Mouse (Mus musculus) heart, postnatal 0 days (tissue): ENCODE results near the gene Ly6g6f. TPM values are rescaled to one million over a fixed set of nuclear protein-coding genes. Genes with fewer than 3 reads are reported as not detected.
"Not testable (repeated sequence)": the region's sequence is repeated elsewhere in the genome, so short reads cannot be mapped to it uniquely, and the experiment has no call there.

ENCODE experiments used
- ATAC-seq: fragments of 200-750 bp; cut with Nextera tagmentation; 2 replicates; pipeline ENCODE4 v1.8.0; 2017; ENCODE audit warnings: low read depth, moderate number of reproducible peaks, moderate library complexity; ENCODE audit not compliant: insufficient read depth
- DNase-seq: peaks from one replicate; pipeline ENCODE4 v3.0.0-alpha.2; 2016; ENCODE audit warnings: low spot score
- H3K27ac ChIP-seq: fragments of 300-500 bp; sonication (generic); 2 replicates; pipeline ENCODE4 v1.5.1; 2014; ENCODE audit warnings: low read depth, mild to moderate bottlenecking
- H3K27me3 ChIP-seq: fragments of 300-500 bp; sonication (generic); 2 replicates; pipeline ENCODE4 v1.6.1; 2014; ENCODE audit warnings: low read length, mixed read lengths; ENCODE audit not compliant: control insufficient read depth, insufficient read depth
- H3K36me3 ChIP-seq: fragments of 300-500 bp; sonication (generic); replicated peaks from 2 replicates; pipeline ENCODE4 v1.6.1; 2014; ENCODE audit warnings: low read length, mixed read lengths; ENCODE audit not compliant: control insufficient read depth, insufficient read depth
- H3K4me1 ChIP-seq: fragments of 300-500 bp; sonication (generic); 2 replicates; pipeline ENCODE4 v1.6.1; 2014; ENCODE audit warnings: antibody characterized with exemption; ENCODE audit not compliant: control insufficient read depth, insufficient read depth
- H3K4me2 ChIP-seq: fragments of 300-500 bp; sonication (generic); 2 replicates; pipeline ENCODE4 v1.6.1; 2014; ENCODE audit warnings: low read depth, mild to moderate bottlenecking, low read length, moderate library complexity
- H3K4me3 ChIP-seq: fragments of 300-500 bp; sonication (generic); 2 replicates; pipeline ENCODE4 v1.5.1; 2014; ENCODE audit warnings: low read depth, low read length
- H3K9ac ChIP-seq: fragments of 300-500 bp; sonication (generic); replicated peaks from 2 replicates; pipeline ENCODE4 v1.6.1; 2014; ENCODE audit warnings: low read depth, low read length, mixed read lengths
- H3K9me3 ChIP-seq: fragments of 300-500 bp; sonication (generic); replicated peaks from 2 replicates; pipeline ENCODE4 v1.6.1; 2016; ENCODE audit warnings: low read length; ENCODE audit not compliant: control insufficient read depth
- CTCF ChIP-seq: IDR thresholded peaks from 2 replicates; pipeline ENCODE4 v1.5.1; 2016; ENCODE audit warnings: antibody characterized with exemption, control low read depth, low read depth
- EP300 ChIP-seq: IDR thresholded peaks from 2 replicates; pipeline ENCODE4 v1.6.1; 2016; ENCODE audit warnings: antibody characterized with exemption, low read depth
- WGBS: fragments of 180-500 bp; shearing (Covaris S2); extraction: QIAGEN DNeasy Blood & Tissue Kit; methylation state at CpG from one replicate; pipeline ENCODE4 v1.1.7; 2014; 5-methylcytosine and 5-hydroxymethylcytosine counted together
- polyA plus RNA-seq: library from polyadenylated mRNA; unstranded; fragments of >200 nt; fragmentation: Nextera tagmentation; extraction: Ambion mirVana; gene quantifications from 2 replicates; pipeline ENCODE4 v1.2.1, GENCODE M21; 2015
- total RNA-seq: library from RNA; depleted of rRNA; stranded (reverse); fragments of >200 nt; gene quantifications from 2 replicates; pipeline ENCODE4 v1.2.3, GENCODE M21; 2014; ENCODE audit warnings: low replicate concordance

Gene Ly6g6f
- total and polyA plus RNA-seq, 2 experiments from 2014 or later, result not detected

GRCm38 (mm10) chr17:35131038-35131437 is 45.6 kb upstream of the Ly6g6f start:
- Histone ChIP-seq H3K4me3 (no peak overlapping the region), H3K27me3 (no peaks in the 10 kb centered on the region), H3K27ac (no peak overlapping the region), H3K9me3 (no peaks in the 10 kb centered on the region), H3K4me2 (no peak overlapping the region), H3K9ac (no peak overlapping the region), H3K4me1 (peaks cover 10% of the 10 kb centered on the region), H3K36me3 (0 out of 2 replicates have a peak, but pooled peaks cover 13% of the 10 kb centered on the region)
- WGBS, result 88% methylated on average over 8 of the region's 8 CpGs
- no peak for ATAC-seq
- no peak for DNase-seq
- TF ChIP-seq CTCF, result no peak
- no peak for TF ChIP-seq EP300

DNA sequence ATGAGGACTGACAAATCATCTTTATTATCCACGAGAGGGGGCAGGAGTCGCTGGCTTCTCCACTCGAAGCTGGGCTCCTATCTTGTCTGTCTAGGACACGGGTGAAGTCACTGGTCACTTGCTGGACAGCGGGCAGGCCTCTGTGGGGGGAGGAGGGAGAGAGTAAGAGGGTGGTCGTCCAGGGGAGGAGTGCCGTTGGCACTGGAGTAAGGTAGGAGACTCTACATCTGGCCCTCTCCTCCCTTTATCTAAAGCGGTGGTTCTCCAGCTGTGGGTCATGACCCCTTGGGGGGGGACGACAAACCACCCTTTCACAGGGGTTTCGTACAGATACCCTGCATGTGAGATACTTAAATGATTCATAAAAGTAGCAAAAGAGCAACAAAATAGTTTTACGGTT is 43.6 kb upstream of the Ly6g6f start:
- ATAC-seq (no peak), DNase-seq (no peak)
- no peak for TF ChIP-seq CTCF
- TF ChIP-seq EP300, result no peak
- H3K9ac ChIP-seq, result no peak overlapping the region
- peaks cover 17% of the 10 kb centered on the region for H3K36me3 ChIP-seq
- H3K4me3 ChIP-seq, result no peak overlapping the region
- no peaks in the 10 kb centered on the region for H3K27me3 ChIP-seq
- H3K4me1 ChIP-seq, result peaks cover 16% of the 10 kb centered on the region
- 53% methylated on average over 11 of the region's 11 CpGs for WGBS
- no peak overlapping the region for H3K27ac ChIP-seq
- no peak overlapping the region for H3K4me2 ChIP-seq
- no peaks in the 10 kb centered on the region for H3K9me3 ChIP-seq

DNA sequence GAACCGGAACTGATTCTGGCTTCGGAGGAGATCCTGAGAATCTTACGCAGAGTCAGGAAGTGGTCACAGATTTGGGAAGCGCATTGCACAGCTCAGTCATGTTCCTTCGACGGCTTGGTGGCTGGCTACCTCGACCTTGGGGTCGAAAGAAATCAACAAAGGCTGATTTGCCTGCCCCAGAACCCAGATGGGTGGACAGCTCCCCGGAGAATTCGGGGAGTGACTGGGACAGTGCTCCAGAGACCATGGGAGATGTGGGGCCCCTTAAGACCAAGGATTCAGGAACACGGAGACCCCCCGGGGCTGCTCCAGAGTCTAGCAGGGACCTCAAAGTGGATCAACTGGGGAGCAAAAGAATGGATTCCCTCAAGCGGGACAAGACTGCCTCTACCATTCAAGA is 41.6 kb upstream of the Ly6g6f start:
- Histone ChIP-seq H3K36me3 (peaks cover 21% of the 10 kb centered on the region), H3K4me1 (peaks cover 20% of the 10 kb centered on the region), H3K9ac (peak overlapping the region; percentile 76), H3K27me3 (no peaks in the 10 kb centered on the region), H3K4me3 (peak overlapping the region; percentile 64), H3K27ac (peak overlapping the region; percentile 89), H3K4me2 (peak overlapping the region; percentile 68), H3K9me3 (no peaks in the 10 kb centered on the region)
- 58% methylated on average over 13 of the region's 13 CpGs for WGBS
- ATAC-seq, result no peak
- no peak for TF ChIP-seq EP300
- no peak for TF ChIP-seq CTCF
- no peak for DNase-seq

DNA sequence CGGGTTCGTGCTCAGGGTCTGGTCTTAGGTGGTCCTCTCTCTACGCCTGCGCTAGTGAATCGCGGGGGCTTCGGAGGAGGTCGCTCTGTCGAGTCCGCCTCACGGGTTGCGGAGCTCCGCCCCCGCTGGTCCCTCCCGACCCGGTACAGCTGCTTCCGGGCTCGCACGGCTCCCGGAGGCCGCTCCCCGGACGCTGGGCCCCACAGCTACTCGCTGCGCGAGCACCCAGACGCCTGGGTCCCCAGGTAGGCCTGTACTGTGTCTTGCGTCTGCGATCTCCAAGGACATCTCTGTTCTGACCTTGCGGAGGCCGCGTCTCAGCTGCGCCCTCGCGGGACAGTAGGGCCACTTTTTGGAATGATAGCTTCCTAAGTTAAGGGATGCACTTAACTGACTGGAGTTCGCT is 40.8 kb upstream of the Ly6g6f start, which contains the start of gene D17H6S53E:
Gene D17H6S53E, plus strand, starts transcription at position 168 of the 406 bp plus-strand sequence.
- WGBS, result under 1% methylated on average over 36 of the region's 36 CpGs
- Histone ChIP-seq H3K27me3 (no peaks in the 10 kb centered on the region), H3K9ac (peak within 1 kb of the TSS; percentile 76), H3K4me2 (peak within 1 kb of the TSS; percentile 68), H3K36me3 (peaks cover 21% of the 10 kb centered on the region), H3K9me3 (no peaks in the 10 kb centered on the region), H3K4me1 (peaks cover 20% of the 10 kb centered on the region), H3K27ac (peak within 1 kb of the TSS; percentile 89), H3K4me3 (peak within 1 kb of the TSS; percentile 64)
- TF ChIP-seq EP300, result no peak
- TF ChIP-seq CTCF, result no peak
- peak; percentile 55 for DNase-seq
- peak; percentile 51 for ATAC-seq

DNA sequence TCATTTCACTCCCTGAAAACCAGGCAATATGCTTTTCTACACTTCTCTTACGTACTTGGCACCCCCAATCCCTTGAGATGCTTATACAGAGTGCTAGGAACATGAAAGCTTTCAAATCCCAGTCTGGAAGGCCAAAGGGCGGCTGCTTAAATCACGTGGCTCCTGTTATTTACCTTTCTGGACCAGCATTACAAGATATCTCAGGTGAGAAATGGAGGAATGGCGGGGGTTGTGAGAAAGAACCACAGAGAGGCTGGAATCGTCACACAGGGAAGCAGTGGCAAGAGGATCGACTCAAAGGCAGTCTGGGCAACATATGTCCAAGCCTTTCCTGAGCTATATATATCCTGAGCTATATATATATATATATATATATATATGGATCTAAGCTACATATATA is 40.2 kb upstream of the Ly6g6f start:
- peak overlapping the region; percentile 76 for H3K9ac ChIP-seq
- 23% methylated on average over 6 of the region's 6 CpGs for WGBS
- no peak for DNase-seq
- H3K9me3 ChIP-seq, result no peaks in the 10 kb centered on the region
- no peaks in the 10 kb centered on the region for H3K27me3 ChIP-seq
- peak overlapping the region; percentile 89 for H3K27ac ChIP-seq
- peak overlapping the region; percentile 68 for H3K4me2 ChIP-seq
- no peak for TF ChIP-seq EP300
- TF ChIP-seq CTCF, result no peak
- H3K4me1 ChIP-seq, result peaks cover 20% of the 10 kb centered on the region
- H3K36me3 ChIP-seq, result peaks cover 21% of the 10 kb centered on the region
- no peak for ATAC-seq
- peak overlapping the region; percentile 64 for H3K4me3 ChIP-seq

GRCm38 (mm10) chr17:35125081-35125480 is 39.7 kb upstream of the Ly6g6f start:
- Histone ChIP-seq H3K4me2 (no peak overlapping the region), H3K27me3 (no peaks in the 10 kb centered on the region), H3K4me1 (peaks cover 20% of the 10 kb centered on the region), H3K9ac (0 out of 2 replicates have a peak overlapping the region, but pooled peaks have one; percentile 76), H3K9me3 (no peaks in the 10 kb centered on the region), H3K4me3 (no peak overlapping the region), H3K36me3 (peaks cover 17% of the 10 kb centered on the region), H3K27ac (no peak overlapping the region)
- DNase-seq (no peak), ATAC-seq (no peak)
- no peak for TF ChIP-seq CTCF
- TF ChIP-seq EP300, result no peak
- WGBS, result 100% methylated on average over 1 of the region's 1 CpGs

DNA sequence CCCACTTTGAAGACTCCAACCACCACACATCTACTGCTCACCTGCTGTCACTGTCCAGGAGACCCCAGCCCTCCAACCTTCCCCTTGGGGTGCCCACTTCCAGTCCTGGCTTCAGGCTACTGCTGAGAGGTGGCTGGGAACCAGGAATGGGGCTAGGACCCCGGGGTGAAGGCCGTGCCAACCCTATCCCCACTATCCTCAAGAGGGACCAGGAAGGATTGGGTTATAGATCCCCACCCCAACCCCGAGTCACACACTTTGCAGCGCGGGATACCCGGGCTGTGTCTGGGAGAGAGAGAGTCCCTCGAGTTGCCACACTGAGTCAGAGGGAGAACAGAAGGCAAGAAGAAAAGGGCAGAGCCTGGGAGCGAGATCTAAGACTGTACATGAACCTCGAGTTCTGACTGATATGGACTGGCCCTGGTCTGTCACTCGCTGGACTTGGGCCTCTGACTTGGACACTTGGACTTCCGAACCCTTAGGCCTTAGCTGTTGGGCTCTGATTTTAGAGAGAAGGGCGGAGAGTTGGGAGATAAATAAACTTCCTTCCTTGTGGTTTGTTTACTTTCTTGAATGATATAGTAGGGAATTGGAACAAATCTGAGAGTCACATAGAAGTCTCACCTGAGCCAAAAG is 39.0 kb upstream of the Ly6g6f start:
- Histone ChIP-seq H3K4me1 (peaks cover 20% of the 10 kb centered on the region), H3K36me3 (peaks cover 21% of the 10 kb centered on the region)
- not testable (repeated sequence) for H3K27me3 ChIP-seq, DNase-seq, ATAC-seq, H3K27ac ChIP-seq, H3K9me3 ChIP-seq, H3K9ac ChIP-seq, H3K4me2 ChIP-seq, H3K4me3 ChIP-seq
- WGBS, result 87% methylated on average over 12 of the region's 12 CpGs

GRCm38 (mm10) chr17:35123287-35123686 is 37.9 kb upstream of the Ly6g6f start:
- not testable (repeated sequence) for H3K9me3 ChIP-seq, DNase-seq, H3K27ac ChIP-seq, ATAC-seq, H3K4me3 ChIP-seq, H3K27me3 ChIP-seq, H3K9ac ChIP-seq, H3K4me2 ChIP-seq
- Histone ChIP-seq H3K36me3 (peaks cover 25% of the 10 kb centered on the region), H3K4me1 (peaks cover 20% of the 10 kb centered on the region)
- 87% methylated on average over 9 of the region's 9 CpGs for WGBS
